Comparison of ENCODE assay signal across 9 mouse cellular contexts in genomic region chr9:21356981-21357718, GRCm38 (mm10). TPM values are rescaled to one million over a fixed set of nuclear protein-coding genes. Genes with fewer than 3 reads are reported as not detected.
DNase-seq lines count a peak whose midpoint lies in the region; ATAC-seq lines count a peak whose summit lies in the region.
"Had no signal": no experiment of that assay in that cellular context is flagged by ENCODE, and none has a peak within 500 bp of the region (broad histone marks: within the 10 kb centered on the region; RNA-seq: fewer than 3 reads in every experiment).

No protein-coding gene starts in this region.

- peak; percentile 79 for ATAC-seq in CD4-positive, CD25-positive, alpha-beta regulatory T cell, adult 4 months
- ATAC-seq in liver, embryonic 15.5 days (ENCODE audit: insufficient read depth): 0 out of 2 replicates have a peak, but pooled peaks have one; percentile 16
- ATAC-seq in neural tube, embryonic 12.5 days (ENCODE audit: low FRiP score, low read depth): 0 out of 2 replicates have a peak, but pooled peaks have one; percentile 37

- no peaks in the 10 kb centered on the region for H3K36me3 ChIP-seq in liver, embryonic 15.5 days (replicated peaks)
- peaks cover 28% of the 10 kb centered on the region for H3K36me3 ChIP-seq in neural tube, embryonic 12.5 days

- peaks cover 14% of the 10 kb centered on the region for H3K4me1 ChIP-seq in liver, embryonic 15.5 days (replicated peaks)
- no peaks in the 10 kb centered on the region for H3K4me1 ChIP-seq in neural tube, embryonic 12.5 days

- peaks cover 17% of the 10 kb centered on the region for H3K27me3 ChIP-seq in liver, embryonic 15.5 days
- H3K27me3 ChIP-seq in neural tube, embryonic 12.5 days (replicated peaks): 0 out of 2 replicates have a peak, but pooled peaks cover 5% of the 10 kb centered on the region

- H3K9ac ChIP-seq in liver, embryonic 15.5 days: no peak overlapping the region
- no peak overlapping the region for H3K9ac ChIP-seq in neural tube, embryonic 12.5 days

- H3K4me2 ChIP-seq in liver, embryonic 15.5 days: no peak overlapping the region
- no peak overlapping the region for H3K4me2 ChIP-seq in neural tube, embryonic 12.5 days (replicated peaks)

- DNase-seq in adrenal gland, adult 8-10 months: peak; percentile 16
- DNase-seq in embryo, embryonic 9.5 days (ENCODE audit: extremely low spot score): peak; percentile 71
- DNase-seq in heart, postnatal 14 days: peak; percentile 65 to 85
- peak; percentile 29 for DNase-seq in large intestine, adult 2 months (ENCODE audit: low read depth, low spot score)
- peak; percentile 39 to 78 for DNase-seq in thymus, postnatal 10 days (ENCODE audit: low spot score in 2 of 2)

- no peaks in the 10 kb centered on the region for H3K9me3 ChIP-seq in liver, embryonic 15.5 days (replicated peaks)
- no peaks in the 10 kb centered on the region for H3K9me3 ChIP-seq in neural tube, embryonic 12.5 days

- WGBS in large intestine, adult 2 months: 0% methylated on average over 1 of the region's 1 CpGs
- WGBS in liver, embryonic 15.5 days (ENCODE audit: insufficient replicate concordance): 4% methylated on average over 1 of the region's 1 CpGs
- 0% methylated on average over 1 of the region's 1 CpGs for WGBS in neural tube, embryonic 12.5 days

- no peak overlapping the region for H3K27ac ChIP-seq in liver, embryonic 15.5 days (replicated peaks)
- no peak overlapping the region for H3K27ac ChIP-seq in neural tube, embryonic 12.5 days

- intact Hi-C loops in heart, postnatal 14 days (cut with DNase I): loop anchor here (1.0 to 5.0 kb wide), 3 partner anchors 44 to 135 kb away; partner anchors contain the start of gene Keap1

- H3K4me3 ChIP-seq in liver, embryonic 15.5 days (replicated peaks): no peak overlapping the region
- no peak overlapping the region for H3K4me3 ChIP-seq in neural tube, embryonic 12.5 days
- H3K4me3 ChIP-seq: erythroblast, embryonic 14.5 days had no signal

RNA-seq across cellular contexts. Expression of gene Ilf3, which starts 10.5 kb away (rescaled TPM):
- polyA plus RNA-seq in CD4-positive, CD25-positive, alpha-beta regulatory T cell, adult 4 months (2017; shearing (Covaris generic)): 100 to 1,000 TPM; 127 to 203 TPM
- 10 to 100 TPM; 47.3 to 86.4 (median 66.0) TPM for total RNA-seq in adrenal gland, adult 8-10 months (2022)
- total RNA-seq in heart, postnatal 14 days (2021): 10 to 100 TPM; 30.6 to 31.3 TPM
- 31.1 and 33.9 TPM in 2 replicates for polyA plus RNA-seq in large intestine, adult 2 months (2012; rRNA removed)
- 38.8 and 42.2 TPM in 2 replicates for polyA plus RNA-seq in liver, embryonic 15.5 days (2015; fragmentation: Nextera tagmentation; extraction: Ambion mirVana)
- polyA plus RNA-seq in neural tube, embryonic 12.5 days (2016; fragmentation: Nextera tagmentation; extraction: Ambion mirVana): 280 and 286 TPM in 2 replicates

RNA-seq across cellular contexts. Expression of gene Slc44a2, which starts 36.7 kb away (rescaled TPM):
- 100 to 1,000 TPM; 242 to 364 TPM for polyA plus RNA-seq in CD4-positive, CD25-positive, alpha-beta regulatory T cell, adult 4 months (2017; shearing (Covaris generic))
- total RNA-seq in adrenal gland, adult 8-10 months (2022): 100 to 1,000 TPM in 1 of 4 experiments, 10 to 100 TPM in 3; 39.0 to 103 (median 67.3) TPM
- 100 to 1,000 TPM; 105 to 116 TPM for total RNA-seq in heart, postnatal 14 days (2021)
- 17.5 and 24.1 TPM in 2 replicates for polyA plus RNA-seq in large intestine, adult 2 months (2012; rRNA removed)
- polyA plus RNA-seq in liver, embryonic 15.5 days (2015; fragmentation: Nextera tagmentation; extraction: Ambion mirVana): 16.7 and 17.6 TPM in 2 replicates
- polyA plus RNA-seq in neural tube, embryonic 12.5 days (2016; fragmentation: Nextera tagmentation; extraction: Ambion mirVana): 78.4 and 85.2 TPM in 2 replicates

RNA-seq across cellular contexts. Expression of gene Ap1m2, which starts 45.0 kb away (rescaled TPM):
- polyA plus RNA-seq in CD4-positive, CD25-positive, alpha-beta regulatory T cell, adult 4 months (2017; shearing (Covaris generic)): 1 to 10 TPM; 2.4 to 2.9 TPM
- under 1 TPM in 1 of 4 experiments, not detected in 3; 0.23 TPM for total RNA-seq in adrenal gland, adult 8-10 months (2022)
- total RNA-seq in heart, postnatal 14 days (2021): under 1 TPM in 1 of 2 experiments, not detected in 1; 0.12 TPM
- polyA plus RNA-seq in large intestine, adult 2 months (2012; rRNA removed): 95.6 and 122 TPM in 2 replicates
- polyA plus RNA-seq in liver, embryonic 15.5 days (2015; fragmentation: Nextera tagmentation; extraction: Ambion mirVana): 0.28 and 0.68 TPM in 2 replicates
- 0.65 and 1.3 TPM in 2 replicates for polyA plus RNA-seq in neural tube, embryonic 12.5 days (2016; fragmentation: Nextera tagmentation; extraction: Ambion mirVana)
- polyA plus RNA-seq: erythroblast, embryonic 14.5 days had no signal

RNA-seq across cellular contexts. Expression of gene Qtrt1, which starts 54.5 kb away (rescaled TPM):
- polyA plus RNA-seq in CD4-positive, CD25-positive, alpha-beta regulatory T cell, adult 4 months (2017; shearing (Covaris generic)): 10 to 100 TPM; 32.1 to 46.9 TPM
- 10 to 100 TPM; 18.2 to 23.4 (median 19.0) TPM for total RNA-seq in adrenal gland, adult 8-10 months (2022)
- 10 to 100 TPM in 1 of 2 experiments, 1 to 10 TPM in 1; 8.5 to 11.2 TPM for total RNA-seq in heart, postnatal 14 days (2021)
- polyA plus RNA-seq in large intestine, adult 2 months (2012; rRNA removed): 35.5 and 42.5 TPM in 2 replicates
- polyA plus RNA-seq in liver, embryonic 15.5 days (2015; fragmentation: Nextera tagmentation; extraction: Ambion mirVana): 17.4 and 20.0 TPM in 2 replicates
- polyA plus RNA-seq in neural tube, embryonic 12.5 days (2016; fragmentation: Nextera tagmentation; extraction: Ambion mirVana): 42.3 and 49.5 TPM in 2 replicates

Comparison
In these comparisons a context has a peak if more than half of its experiments do, and no peak if none do; other contexts are left out.
1. ATAC-seq: peak in every context shown above with its lines; median percentile 79 in CD4-positive, CD25-positive, alpha-beta regulatory T cell, adult 4 months; 37 in neural tube, embryonic 12.5 days; 16 in liver, embryonic 15.5 days.
2. DNase-seq: peak in every context shown above with its lines; median percentile 75 in heart, postnatal 14 days; 71 in embryo, embryonic 9.5 days; 58 in thymus, postnatal 10 days; 29 in large intestine, adult 2 months; 16 in adrenal gland, adult 8-10 months.
3. RNA of gene Ap1m2, which starts 45.0 kb away (polyA plus RNA-seq): 95.6 to 122 TPM in large intestine, adult 2 months; 2.4 to 2.9 TPM in CD4-positive, CD25-positive, alpha-beta regulatory T cell, adult 4 months, 0.65 to 1.3 TPM in neural tube, embryonic 12.5 days and 0.28 to 0.68 TPM in liver, embryonic 15.5 days; every median in the first group is over 10 times any median in the second.